7 mouse cellular contexts compared by ENCODE assay signal in genomic region chr16:25374775-25375174, GRCm38 (mm10).
DNase-seq lines count a peak whose midpoint lies in the region; ATAC-seq lines count a peak whose summit lies in the region.

No protein-coding gene starts in this region.

- DNase-seq in kidney, adult 11 months, result peak; percentile 22
- DNase-seq in A20 (ENCODE audit: low read depth, low spot score) (peak; percentile 11), ZHBTc4 (ENCODE audit: low read depth, low spot score) (peak; percentile 16)
- DNase-seq in limb, embryonic 11.5 days (ENCODE audit: low spot score), result peak; percentile 35
- no peak for DNase-seq in cerebellum, adult 11-12 months

- no peak overlapping the region for H3K27ac ChIP-seq in kidney, embryonic 15.5 days
- H3K27ac ChIP-seq in limb, embryonic 11.5 days (replicated peaks; ENCODE audit: low read depth, low read length), result no peak overlapping the region

- H3K9ac ChIP-seq in kidney, embryonic 15.5 days, result no peak overlapping the region
- H3K9ac ChIP-seq in limb, embryonic 11.5 days (ENCODE audit: low read length), result no peak overlapping the region

- H3K4me1 ChIP-seq in kidney, embryonic 15.5 days, result peaks cover 14% of the 10 kb centered on the region
- H3K4me1 ChIP-seq in limb, embryonic 11.5 days (ENCODE audit: control insufficient read depth, insufficient read depth, low read length), result no peaks in the 10 kb centered on the region

- H3K27me3 ChIP-seq in kidney, embryonic 15.5 days, result no peaks in the 10 kb centered on the region
- no peaks in the 10 kb centered on the region for H3K27me3 ChIP-seq in limb, embryonic 11.5 days (ENCODE audit: control insufficient read depth, insufficient read depth, low read length)

- no peak overlapping the region for H3K4me3 ChIP-seq in kidney, embryonic 15.5 days (replicated peaks)
- H3K4me3 ChIP-seq in limb, embryonic 11.5 days (ENCODE audit: low read depth, low read length), result no peak overlapping the region

- H3K9me3 ChIP-seq in kidney, embryonic 15.5 days (replicated peaks), result no peaks in the 10 kb centered on the region
- H3K9me3 ChIP-seq in limb, embryonic 11.5 days (ENCODE audit: control insufficient read depth, low read length), result no peaks in the 10 kb centered on the region

- 62% methylated on average over 5 of the region's 5 CpGs for WGBS in kidney, embryonic 15.5 days
- 64% methylated on average over 5 of the region's 5 CpGs for WGBS in limb, embryonic 11.5 days

- ATAC-seq in kidney, embryonic 15.5 days (replicated peaks; ENCODE audit: low FRiP score), result no peak
- ATAC-seq in limb, embryonic 11.5 days (ENCODE audit: insufficient number of reproducible peaks, low FRiP score, low TSS enrichment, low read depth), result no peak
- ATAC-seq in erythroblast, adult 5-6 weeks (replicated peaks; ENCODE audit: low FRiP score, poor library complexity, severe bottlenecking), result no peak

- H3K36me3 ChIP-seq in kidney, embryonic 15.5 days, result no peaks in the 10 kb centered on the region
- no peaks in the 10 kb centered on the region for H3K36me3 ChIP-seq in limb, embryonic 11.5 days (ENCODE audit: control insufficient read depth, insufficient read depth, low read length)

- no peak overlapping the region for H3K4me2 ChIP-seq in kidney, embryonic 15.5 days
- no peak overlapping the region for H3K4me2 ChIP-seq in limb, embryonic 11.5 days (ENCODE audit: low read depth, severe bottlenecking)
